ENCODE assay signal across 9 mouse cellular contexts in the genomic region with DNA sequence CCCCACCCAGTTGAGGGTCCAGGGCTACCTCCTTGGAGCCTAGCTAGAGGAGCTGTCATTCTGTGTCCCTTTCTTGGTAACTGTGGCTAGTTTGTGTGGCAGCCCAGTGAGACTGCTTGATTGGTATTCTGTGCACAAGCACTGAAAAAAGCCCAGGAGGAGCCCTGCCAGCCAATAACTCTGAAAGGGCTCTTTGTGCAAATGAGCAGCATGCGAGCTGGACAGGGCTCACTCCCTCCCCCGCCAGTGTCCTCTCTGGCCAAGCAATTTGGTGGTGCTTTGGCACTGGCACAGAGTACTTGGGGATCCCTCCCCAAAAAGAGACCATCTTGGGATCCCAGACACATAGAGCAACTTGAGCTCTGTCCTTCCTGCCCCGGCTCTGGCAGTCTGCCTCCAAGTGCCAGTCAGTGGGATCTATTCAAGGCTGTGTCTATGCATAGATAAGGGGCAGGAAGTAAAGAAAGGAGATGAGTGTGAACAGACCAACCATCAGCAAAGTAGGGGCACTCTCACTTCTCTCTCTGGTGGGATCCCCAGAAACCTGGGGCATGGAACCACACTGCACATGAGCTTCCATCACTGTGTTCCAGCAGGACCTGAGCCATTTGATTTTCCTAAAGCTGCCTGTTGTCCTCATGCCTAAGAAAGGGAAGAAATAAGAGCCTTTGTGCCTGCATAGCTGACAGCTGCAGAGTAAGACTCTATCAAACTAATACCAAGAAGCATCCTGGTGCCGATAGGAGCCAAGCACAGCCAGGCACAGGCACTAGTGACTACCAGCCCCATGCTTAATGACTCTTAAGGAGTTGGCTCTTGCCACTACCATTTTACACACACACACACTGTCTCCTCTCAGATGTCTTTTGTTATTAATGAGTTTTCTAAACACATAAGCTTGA. TPM values are rescaled to one million over a fixed set of nuclear protein-coding genes. Genes with fewer than 3 reads are reported as not detected.
DNase-seq lines count a peak whose midpoint lies in the region; ATAC-seq and TF ChIP-seq lines count a peak whose summit lies in the region.
"Had no signal": no experiment of that assay in that cellular context is flagged by ENCODE, and none has a peak within 500 bp of the region (broad histone marks: within the 10 kb centered on the region; RNA-seq: fewer than 3 reads in every experiment).

No protein-coding gene starts in this region.

- H3K4me3 ChIP-seq in gastrocnemius, adult 2 months, result no peak overlapping the region
- no peak overlapping the region for H3K4me3 ChIP-seq in forebrain, embryonic 15.5 days
- no peak overlapping the region for H3K4me3 ChIP-seq in left cerebral cortex, adult 2 months

- no peak overlapping the region for H3K9ac ChIP-seq in forebrain, embryonic 15.5 days (replicated peaks)

- 9% methylated on average over 4 of the region's 4 CpGs for WGBS in forebrain, embryonic 15.5 days

- peaks cover 30% of the 10 kb centered on the region for H3K4me1 ChIP-seq in forebrain, embryonic 15.5 days

- peak; percentile 84 for ATAC-seq in forebrain, embryonic 15.5 days (replicated peaks)

- 0 out of 2 replicates have a peak overlapping the region, but pooled peaks have one; percentile 20 for H3K27ac ChIP-seq in gastrocnemius, adult 2 months
- peak overlapping the region; percentile 76 for H3K27ac ChIP-seq in forebrain, embryonic 15.5 days (replicated peaks)
- peak overlapping the region; percentile 61 for H3K27ac ChIP-seq in left cerebral cortex, adult 2 months
- H3K27ac ChIP-seq: kidney, postnatal 0 days had no signal

- no peak for TF ChIP-seq CTCF in gastrocnemius, adult 2 months (IDR thresholded peaks at IDR 0.05)
- TF ChIP-seq CTCF in left cerebral cortex, adult 2 months (IDR thresholded peaks at IDR 0.05), result no peak

- DNase-seq in gastrocnemius, adult 2 months, result peak; percentile 41
- no peak for DNase-seq in gastrocnemius, postnatal 14 days
- DNase-seq in left cerebral cortex, adult 2 months (ENCODE audit: extremely low spot score in 1 of 2, low spot score in 2 of 2), result peak in 1 of 2 experiments; percentile 67
- DNase-seq in right cerebral cortex, adult 18-20 months, result peak; percentile 80
- DNase-seq in urinary bladder, postnatal 4 days (ENCODE audit: low spot score in 2 of 2), result no peak
- no peak for DNase-seq in urinary bladder, postnatal 10 days (ENCODE audit: low spot score)
- no peak for DNase-seq in heart, postnatal 36 days

- no peaks in the 10 kb centered on the region for H3K9me3 ChIP-seq in forebrain, embryonic 15.5 days

- intact Hi-C loops in gastrocnemius, adult 2 months (cut with DNase I), result no loop called here
- intact Hi-C loops in gastrocnemius, postnatal 14 days (cut with DNase I; ENCODE audit: low total_unique reads), result no loop called here
- intact Hi-C loops in left cerebral cortex, adult 2 months (cut with DNase I), result no loop called here
- intact Hi-C loops in heart, postnatal 36 days (cut with DNase I), result no loop called here

- H3K36me3 ChIP-seq in forebrain, embryonic 15.5 days, result no peaks in the 10 kb centered on the region

- no peaks in the 10 kb centered on the region for H3K27me3 ChIP-seq in forebrain, embryonic 15.5 days

- H3K4me2 ChIP-seq in forebrain, embryonic 15.5 days (replicated peaks), result no peak overlapping the region

RNA-seq across cellular contexts. Expression of gene Lrrc4, which starts 11.1 kb away (rescaled TPM):
- under 1 TPM; 0.33 to 0.54 TPM for total RNA-seq in gastrocnemius, adult 2 months (2021)
- total RNA-seq in gastrocnemius, postnatal 14 days (2021), result under 1 TPM; 0.64 to 0.68 TPM
- 6.4 and 6.5 TPM in 2 replicates for polyA plus RNA-seq in forebrain, embryonic 15.5 days (2015; fragmentation: Nextera tagmentation; extraction: Ambion mirVana)
- 100 to 1,000 TPM; 105 to 111 TPM for total RNA-seq in left cerebral cortex, adult 2 months (2021)
- total RNA-seq in heart, postnatal 36 days (2021), result under 1 TPM; 0.31 to 0.41 TPM

Comparison
In these comparisons a context has a peak if more than half of its experiments do, and no peak if none do; other contexts are left out.
1. DNase-seq: peak in gastrocnemius, adult 2 months (single experiment) and right cerebral cortex, adult 18-20 months (single experiment); none in gastrocnemius, postnatal 14 days (single experiment), urinary bladder, postnatal 4 days (0 of 2), urinary bladder, postnatal 10 days (single experiment) and heart, postnatal 36 days (0 of 2).
2. H3K27ac ChIP-seq: peak in every context shown above with its lines; median percentile 76 in forebrain, embryonic 15.5 days; 61 in left cerebral cortex, adult 2 months; 20 in gastrocnemius, adult 2 months.
3. RNA of gene Lrrc4, which starts 11.1 kb away (total RNA-seq): 105 to 111 TPM in left cerebral cortex, adult 2 months; 0.64 to 0.68 TPM in gastrocnemius, postnatal 14 days, 0.33 to 0.54 TPM in gastrocnemius, adult 2 months and 0.31 to 0.41 TPM in heart, postnatal 36 days; every median in the first group is over 10 times any median in the second.